Mouse (Mus musculus): Measurements from ENCODE around the gene Tbck.

Gene Tbck

DNA sequence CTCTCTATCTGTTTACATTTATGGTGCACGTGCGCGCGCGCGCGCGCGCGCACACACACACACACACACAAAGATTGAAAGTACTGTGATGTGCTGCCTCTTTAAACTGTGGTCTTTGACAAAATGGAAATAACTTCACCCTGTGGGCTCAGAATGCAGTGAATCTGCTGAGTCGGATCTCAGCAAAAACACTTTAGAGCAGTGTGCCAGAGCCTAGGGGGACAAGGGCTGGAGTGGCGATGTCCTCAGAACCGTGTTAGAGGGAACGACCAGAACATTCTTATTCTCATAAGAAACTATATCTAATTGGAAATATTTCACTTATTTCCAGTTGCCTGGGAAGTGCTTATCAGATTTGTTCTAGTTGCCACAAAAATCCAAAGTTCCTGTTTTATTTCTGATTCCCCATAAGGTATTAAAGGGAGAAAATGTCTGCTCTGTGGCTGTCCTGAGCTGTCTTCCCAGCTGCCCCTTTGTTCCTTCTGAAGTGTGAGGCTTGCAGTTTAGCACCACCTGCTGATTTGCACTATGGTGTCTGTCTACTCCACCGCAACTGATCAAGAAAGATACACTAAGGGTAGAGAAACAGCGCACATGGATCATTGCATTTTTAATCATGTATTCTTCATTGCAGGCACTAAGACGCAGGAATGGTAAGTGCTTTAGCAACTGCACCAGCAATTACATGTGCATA, 82.2 kb downstream of the Tbck start:
- no peak for DNase-seq (ENCODE audit: low spot score)

DNA sequence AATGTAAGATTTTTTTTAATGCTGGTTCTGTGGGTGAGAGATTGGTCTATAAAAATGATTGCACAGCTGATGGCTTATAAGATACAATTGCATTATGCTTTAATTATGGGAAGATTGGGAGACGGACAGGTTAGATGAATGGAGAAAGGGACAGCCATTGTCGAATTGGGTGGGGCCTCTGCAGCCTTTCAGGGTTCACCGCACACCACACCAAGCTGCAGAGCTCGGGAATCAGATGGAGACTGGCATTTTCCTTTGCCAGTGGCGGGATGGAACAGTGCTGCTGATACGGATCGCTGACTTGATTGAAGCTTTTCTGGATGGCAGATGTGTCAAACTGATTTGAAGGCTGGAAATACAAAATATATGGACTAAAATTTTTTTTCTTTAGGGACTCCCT, 88.1 kb downstream of the Tbck start:
- DNase-seq (ENCODE audit: low spot score): no peak

DNA sequence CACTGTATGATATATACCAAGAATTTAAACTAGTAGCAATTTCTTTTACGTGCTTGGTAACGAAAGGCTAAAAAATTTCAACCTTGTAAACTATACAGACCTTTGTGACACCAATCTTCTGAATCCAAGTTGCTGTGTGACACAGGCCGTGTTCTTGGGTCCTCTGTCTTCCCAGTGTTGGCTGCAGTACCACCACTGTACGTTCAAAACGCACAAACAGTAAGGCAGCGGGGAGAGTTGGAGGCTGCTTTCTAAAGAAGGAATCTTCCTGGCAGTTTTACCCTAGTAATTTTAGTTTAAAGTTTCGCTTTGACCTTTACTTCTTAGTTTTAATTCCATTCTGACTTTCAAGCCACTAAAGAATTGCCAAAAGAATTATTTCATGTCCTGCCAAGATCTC, 92.7 kb downstream of the Tbck start:
- DNase-seq (ENCODE audit: low spot score): no peak

DNA sequence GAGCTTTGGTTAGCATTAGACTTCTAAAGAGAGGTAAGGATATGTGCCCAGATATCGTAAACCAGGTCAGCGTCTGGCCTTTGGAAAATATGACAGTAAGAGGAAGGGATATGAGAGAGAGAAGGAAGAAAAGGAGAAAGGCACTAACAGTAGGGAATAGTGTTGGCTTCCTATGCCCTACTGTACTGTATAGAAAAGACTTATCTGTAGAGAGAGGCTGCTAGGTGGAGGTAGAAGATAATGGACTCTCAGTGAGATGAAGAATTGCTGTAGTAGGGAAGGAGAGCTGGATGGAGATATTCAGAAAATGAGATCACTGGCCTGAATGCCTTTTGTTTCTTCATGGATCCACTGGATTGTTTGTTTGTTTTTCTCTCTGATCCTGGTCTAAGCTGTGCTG, 97.2 kb downstream of the Tbck start:
- no peak for DNase-seq (ENCODE audit: low spot score)

- no peak for DNase-seq (ENCODE audit: low spot score)
Measured at GRCm38 (mm10) chr3:132783087-132783486, 99.1 kb downstream of the Tbck start.

DNA sequence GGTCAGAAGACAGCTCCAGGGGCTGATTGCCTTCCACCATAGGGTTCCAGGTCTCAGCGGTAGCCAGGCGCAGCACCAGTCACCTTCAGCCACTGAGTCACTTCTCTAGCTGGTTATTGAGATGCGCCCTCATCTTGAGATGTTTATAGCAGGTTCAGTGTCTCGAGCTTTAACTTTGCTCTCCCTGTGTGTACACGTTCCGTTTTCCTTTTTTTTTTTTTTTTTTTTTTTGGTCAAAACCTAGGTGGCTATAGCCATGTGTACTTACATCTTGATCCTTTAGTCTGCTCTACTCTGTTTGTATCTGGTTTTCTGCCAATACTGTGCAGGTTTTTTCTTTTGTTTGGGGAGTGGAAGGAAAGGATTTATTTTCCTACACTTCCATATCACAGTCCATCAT, 100.8 kb downstream of the Tbck start:
- no peak for DNase-seq (ENCODE audit: low spot score)

- no peak for DNase-seq (ENCODE audit: low spot score)
Measured at GRCm38 (mm10) chr3:132786690-132787089, 102.7 kb downstream of the Tbck start.

- no peak for DNase-seq (ENCODE audit: low spot score)
Measured at GRCm38 (mm10) chr3:132787775-132788174, 103.8 kb downstream of the Tbck start.

DNA sequence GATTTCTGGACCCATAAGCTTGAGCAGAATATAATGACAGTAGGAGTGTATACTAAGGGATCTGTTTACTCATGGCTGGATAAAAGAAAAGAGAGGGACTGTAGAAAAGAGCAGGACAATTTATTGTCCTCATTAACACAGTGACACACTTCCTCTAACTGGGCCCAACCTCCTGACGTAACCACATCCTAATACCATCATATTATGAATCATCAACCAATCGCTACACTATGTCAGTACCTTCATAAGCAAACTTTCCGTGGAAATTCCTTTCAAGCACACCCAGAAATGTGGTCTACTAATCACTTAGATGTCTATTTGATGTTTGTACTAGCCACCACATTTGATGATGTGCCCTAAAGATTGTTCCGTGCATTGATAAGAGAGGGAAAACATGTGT, 107.2 kb downstream of the Tbck start:
- DNase-seq (ENCODE audit: low spot score): no peak

- no peak for DNase-seq (ENCODE audit: low spot score)
Measured at GRCm38 (mm10) chr3:132800196-132800595, 116.3 kb downstream of the Tbck start.

- no peak for DNase-seq (ENCODE audit: low spot score)
Measured at GRCm38 (mm10) chr3:132801910-132802309, 118.0 kb downstream of the Tbck start.

DNA sequence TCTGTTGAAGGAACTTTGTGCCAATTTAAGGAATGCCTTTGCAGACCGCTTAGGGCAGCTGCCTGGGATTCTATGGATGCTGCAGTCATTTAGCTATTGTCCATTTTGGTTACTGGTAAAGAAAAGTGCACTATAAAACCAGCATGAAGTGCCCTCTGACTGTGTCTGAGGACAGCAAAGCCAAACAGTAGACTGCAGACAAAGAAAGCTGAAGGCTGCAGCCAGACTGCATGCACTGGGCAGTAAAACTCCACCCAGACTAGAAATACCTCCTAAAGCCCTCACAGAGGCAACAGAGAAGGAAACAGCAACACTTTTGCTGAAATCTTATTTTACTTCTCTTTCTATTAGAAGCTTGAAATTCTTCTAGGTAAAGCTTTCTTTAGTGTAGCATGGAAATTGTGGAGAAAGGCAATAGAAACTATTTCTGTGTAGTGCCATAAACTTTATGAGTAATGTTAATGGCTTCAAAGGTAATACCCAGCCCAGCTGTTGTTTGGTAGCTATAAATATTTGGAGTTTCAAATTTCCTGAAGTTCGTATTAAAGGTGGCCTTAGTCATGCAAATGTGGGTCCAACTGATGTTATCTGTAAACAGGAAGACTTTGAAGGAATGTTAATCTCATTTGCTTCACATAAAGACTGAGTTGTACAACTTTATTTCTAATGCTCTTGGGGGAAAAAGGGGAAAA, 124.1 kb downstream of the Tbck start:
- DNase-seq (ENCODE audit: low spot score): no peak

GRCm38 (mm10) chr3:132808951-132809350, 125.0 kb downstream of the Tbck start:
- no peak for DNase-seq (ENCODE audit: low spot score)

DNA sequence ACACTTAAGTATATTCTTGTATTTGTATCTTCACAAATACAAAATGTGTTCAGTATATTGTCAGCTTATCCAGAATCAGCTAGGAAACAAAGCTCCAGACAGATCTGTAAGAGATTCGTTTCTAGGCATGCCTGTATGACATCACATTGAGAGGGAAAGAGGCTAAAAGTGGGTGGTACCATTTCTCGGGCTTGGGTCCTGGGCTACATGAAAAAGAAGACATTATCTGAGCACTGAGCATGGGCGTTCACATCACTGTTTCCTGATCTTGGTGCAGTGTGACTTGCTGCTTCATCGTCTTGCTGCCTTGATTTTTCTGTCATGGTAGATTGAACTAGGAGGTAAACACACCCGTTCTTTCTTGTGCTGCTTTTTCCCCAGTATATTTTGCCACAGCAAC, 127.8 kb downstream of the Tbck start:
- DNase-seq (ENCODE audit: low spot score): no peak

DNA sequence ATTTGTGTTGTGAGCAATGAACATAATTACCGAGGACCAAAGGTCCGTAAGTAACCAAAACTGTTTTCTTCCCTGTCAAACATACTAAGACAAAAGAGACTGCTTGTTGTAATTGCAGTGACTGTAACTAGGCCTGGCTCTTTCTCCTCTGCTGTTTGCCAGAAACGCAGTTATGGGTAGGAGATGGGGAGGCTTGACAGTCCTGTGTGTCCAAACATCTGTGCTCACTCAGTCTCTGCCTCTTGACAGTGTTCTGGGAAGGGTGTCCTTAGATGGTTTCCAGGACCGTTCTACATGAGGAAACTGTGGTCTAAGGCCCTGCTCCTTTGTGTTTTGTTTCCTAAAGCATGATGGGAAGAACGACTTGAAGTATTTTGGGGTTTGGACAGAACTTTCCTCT, 128.4 kb downstream of the Tbck start:
- no peak for DNase-seq (ENCODE audit: low spot score)

- no peak for DNase-seq (ENCODE audit: low spot score)
Measured at GRCm38 (mm10) chr3:132813147-132813546, 129.2 kb downstream of the Tbck start.

GRCm38 (mm10) chr3:132813706-132814497, 130.0 kb downstream of the Tbck start:
- no peak for DNase-seq (ENCODE audit: low spot score)

DNA sequence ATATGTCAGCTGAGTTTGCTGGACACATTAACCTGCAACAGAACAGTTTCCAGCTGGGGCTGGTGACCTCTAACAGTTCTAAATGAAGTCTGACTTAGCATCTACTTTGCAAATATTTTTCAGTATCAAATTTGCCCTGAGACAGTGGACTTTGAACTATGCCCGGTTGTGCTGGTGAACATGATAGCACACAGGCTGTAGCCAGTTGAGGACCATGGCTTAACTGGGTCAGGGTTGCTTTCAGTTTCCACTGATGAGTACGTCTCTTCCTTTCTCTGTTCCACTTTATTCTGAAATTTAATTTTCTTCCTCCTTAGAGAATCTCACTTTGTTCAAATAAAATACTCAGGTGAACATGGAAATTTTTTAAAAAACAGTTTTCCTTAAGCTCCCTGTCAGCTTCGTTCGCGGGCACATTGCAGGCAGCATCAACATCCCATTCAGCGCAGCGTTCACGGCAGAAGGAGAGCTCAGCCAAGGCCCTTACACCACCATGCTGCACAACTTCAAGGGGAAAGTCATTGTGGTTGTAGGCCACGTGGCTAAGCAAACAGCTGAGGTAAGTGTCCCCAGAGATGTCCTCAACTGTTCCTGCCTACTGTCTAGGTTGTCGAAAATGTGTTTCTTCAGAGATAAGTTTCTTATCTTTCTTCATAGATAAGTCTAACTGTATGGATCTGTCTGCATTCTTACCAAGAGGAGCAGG, 131.0 kb downstream of the Tbck start:
- no peak for DNase-seq (ENCODE audit: low spot score)

GRCm38 (mm10) chr3:132815497-132816326, 131.8 kb downstream of the Tbck start:
- no peak for DNase-seq (ENCODE audit: low spot score)

DNA sequence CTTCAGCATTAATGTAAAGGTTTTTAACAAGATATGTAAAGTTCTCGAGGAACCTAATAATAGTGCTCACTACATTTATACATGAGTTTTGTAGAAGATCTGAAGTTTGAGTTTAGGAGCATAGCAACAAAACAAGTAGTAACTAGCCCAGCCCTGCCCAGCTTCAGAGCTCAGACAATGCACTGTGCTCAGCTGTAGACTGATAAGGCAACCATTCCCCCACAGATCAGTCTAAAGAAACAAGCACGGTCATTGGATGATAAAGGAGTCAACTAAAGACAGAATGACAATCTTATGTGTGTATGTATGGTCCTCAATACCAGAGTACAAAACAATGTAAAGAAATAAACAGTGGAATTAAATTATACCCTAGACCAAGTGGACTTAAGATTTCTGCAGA, 135.5 kb downstream of the Tbck start:
- DNase-seq (ENCODE audit: low spot score): no peak

DNA sequence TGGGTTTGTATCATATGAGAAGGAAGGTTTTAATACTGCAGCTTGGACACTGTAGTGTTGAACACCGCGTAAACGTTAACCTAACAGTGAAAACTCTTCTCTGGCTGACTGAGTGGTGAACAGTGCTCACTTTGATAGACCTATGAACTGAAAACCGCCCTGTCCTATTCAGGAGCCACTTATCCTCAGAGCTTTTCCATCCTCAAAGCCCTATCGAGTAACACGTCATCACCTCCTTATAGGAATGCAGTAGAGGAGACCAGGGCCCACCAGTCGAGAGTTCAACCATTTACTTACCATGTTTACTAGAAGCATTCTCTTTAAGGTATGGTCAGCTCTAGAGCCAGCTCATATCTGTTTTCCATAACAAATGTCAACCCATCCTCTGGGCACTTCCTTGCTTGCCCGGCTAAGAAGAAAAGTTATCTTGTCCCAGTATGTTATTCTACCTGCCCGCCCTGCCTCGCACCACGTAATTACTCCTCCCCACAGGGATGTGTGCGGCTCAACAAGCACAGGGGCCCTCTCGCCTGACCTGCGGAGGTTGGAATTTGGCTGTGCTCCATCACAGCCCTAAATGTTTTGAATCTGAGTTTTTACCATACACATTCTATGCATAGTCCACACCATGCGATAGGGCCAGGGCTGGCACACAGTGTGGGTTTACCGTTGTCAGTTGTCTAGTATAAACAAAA, 147.4 kb downstream of the Tbck start:
- no peak for DNase-seq (ENCODE audit: low spot score)

All from T-cell, adult 2 months (primary cell).